Mouse (Mus musculus) lung, adult 2 months (tissue): ENCODE measurements at regions not wholly inside any gene's neighbourhood (a gene's known extent, or its start where the extent isn't known, plus 50 kb on each side); places are given as distances from the start of the nearest gene placed in this dataset.

Experiments
- CTCF ChIP-seq: fragments of 200-500 bp; IDR thresholded peaks from 2 replicates; pipeline ENCODE4 v1.5.1; 2011; ENCODE audit warnings: mild to moderate bottlenecking, low read length, control low read depth; ENCODE audit not compliant: insufficient read depth
- POLR2A ChIP-seq: fragments of 200-500 bp; IDR thresholded peaks from 2 replicates; pipeline ENCODE4 v1.6.1; 2011; ENCODE audit warnings: low read depth, mild to moderate bottlenecking, control low read depth, low read length, borderline replicate concordance; ENCODE audit errors: extremely low read depth

DNA sequence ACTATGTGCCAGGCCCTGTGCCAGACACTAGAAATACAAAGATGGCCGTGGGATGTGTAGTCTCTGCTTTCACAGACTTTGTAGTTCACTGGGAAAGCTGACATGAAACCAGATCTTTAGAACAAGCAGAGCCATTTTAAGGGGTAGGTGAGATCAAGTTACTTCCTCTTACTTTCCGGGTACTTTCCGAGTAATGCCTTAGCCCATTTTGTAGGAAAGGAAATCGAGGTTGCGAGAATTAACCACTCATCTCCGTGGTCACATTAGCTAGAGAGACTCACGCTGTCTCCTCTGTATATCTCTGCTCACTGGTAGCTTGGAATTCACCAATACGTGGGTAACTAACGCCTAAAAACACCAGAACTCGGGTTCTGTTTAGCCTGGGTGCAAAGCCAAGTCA, 93.3 kb downstream of the Ier5 start:
- TF ChIP-seq POLR2A: no peak
- TF ChIP-seq CTCF: no peak
